Mouse (Mus musculus): Measurements from ENCODE around the gene Unc93a.
"Not testable (repeated sequence)": the region's sequence is repeated elsewhere in the genome, so short reads cannot be mapped to it uniquely, and the experiment has no call there.

- TF ChIP-seq POLR2A (IDR thresholded peaks at IDR 0.05; ENCODE audit: borderline replicate concordance, extremely low read depth, insufficient read depth, insufficient read length, poor library complexity, severe bottlenecking); CTCF (IDR thresholded peaks at IDR 0.05; ENCODE audit: borderline replicate concordance, extremely low read depth, insufficient read depth, insufficient read length): not testable (repeated sequence)
Measured at GRCm38 (mm10) chr17:13144580-13145215, 13.1 kb upstream of the Unc93a start.

All from brain, embryonic 14.5 days (tissue).